Mouse (Mus musculus) CD4-positive, CD25-positive, alpha-beta regulatory T cell, adult 2 months (primary cell): Measurements from ENCODE around the gene Syngr4.
A peak's percentile ranks its signal among the peaks of the same experiment; 100 is the strongest.
"Not testable (repeated sequence)": the region's sequence is repeated elsewhere in the genome, so short reads cannot be mapped to it uniquely, and the experiment has no call there.

Experiments
- DNase-seq: peaks from one replicate; pipeline ENCODE4 v3.0.0-alpha.2; 2012; ENCODE audit warnings: low read depth, low spot score

Gene Syngr4

GRCm38 (mm10) chr7:45916056-45917003, 19.8 kb upstream of the Syngr4 start:
- DNase-seq: peak; percentile 91

GRCm38 (mm10) chr7:45915011-45915410, 18.5 kb upstream of the Syngr4 start:
- no peak for DNase-seq

GRCm38 (mm10) chr7:45914067-45914466, 17.6 kb upstream of the Syngr4 start:
- no peak for DNase-seq

GRCm38 (mm10) chr7:45909145-45909544, 12.6 kb upstream of the Syngr4 start:
- DNase-seq: no peak

GRCm38 (mm10) chr7:45908384-45908783, 11.9 kb upstream of the Syngr4 start:
- peak; percentile 17 for DNase-seq

GRCm38 (mm10) chr7:45906622-45907021, 10.1 kb upstream of the Syngr4 start:
- DNase-seq: no peak

GRCm38 (mm10) chr7:45902481-45903002, 6.0 kb upstream of the Syngr4 start:
- DNase-seq: no peak

GRCm38 (mm10) chr7:45901562-45901961, 5.0 kb upstream of the Syngr4 start:
- DNase-seq: peak; percentile 24

GRCm38 (mm10) chr7:45898125-45898524, 1.6 kb upstream of the Syngr4 start:
- peak; percentile 84 for DNase-seq

- peak; percentile 58 for DNase-seq
Measured at GRCm38 (mm10) chr7:45897258-45897757, 794 bp upstream of the Syngr4 start.

GRCm38 (mm10) chr7:45895931-45896516, 490 bp downstream of the Syngr4 start:
- no peak for DNase-seq

- no peak for DNase-seq
Measured at GRCm38 (mm10) chr7:45892651-45893050, 3.9 kb downstream of the Syngr4 start.

GRCm38 (mm10) chr7:45887246-45887645, 9.3 kb downstream of the Syngr4 start:
- DNase-seq: no peak

- DNase-seq: no peak
Measured at GRCm38 (mm10) chr7:45881011-45881410, 15.5 kb downstream of the Syngr4 start.

- no peak for DNase-seq
Measured at GRCm38 (mm10) chr7:45880531-45880930, 16.0 kb downstream of the Syngr4 start.

- DNase-seq: not testable (repeated sequence)
Measured at GRCm38 (mm10) chr7:45878278-45878677, 18.2 kb downstream of the Syngr4 start, which contains the start of gene Grin2d. Gene Grin2d, minus strand, starts transcription at chr7:45878378.

GRCm38 (mm10) chr7:45876895-45877294, 19.6 kb downstream of the Syngr4 start:
- no peak for DNase-seq

GRCm38 (mm10) chr7:45873061-45873947, 23.2 kb downstream of the Syngr4 start:
- peak; percentile 59 for DNase-seq

GRCm38 (mm10) chr7:45872624-45873023, 23.9 kb downstream of the Syngr4 start, which contains the start of gene Kdelr1:
Gene Kdelr1, plus strand, starts transcription at chr7:45872772.
- DNase-seq: peak; percentile 93

GRCm38 (mm10) chr7:45870282-45871058, 26.0 kb downstream of the Syngr4 start:
- peak; percentile 49 for DNase-seq
